Mouse (Mus musculus) bone marrow macrophage, adult 2 months (primary cell): ENCODE results near the gene Dek.

Source experiments
- CTCF ChIP-seq: IDR thresholded peaks from 2 replicates; pipeline ENCODE4 v1.5.1; 2012; ENCODE audit warnings: low read depth, mild to moderate bottlenecking, low read length, moderate library complexity
- POLR2A ChIP-seq: IDR thresholded peaks from 2 replicates; pipeline ENCODE4 v1.6.1; 2012; ENCODE audit warnings: mild to moderate bottlenecking, low read depth, low read length, borderline replicate concordance

GRCm38 (mm10) chr13:47067001-47067400 lies 39.0 kb downstream of the Dek start:
- TF ChIP-seq CTCF, result no peak
- TF ChIP-seq POLR2A, result no peak
